Mouse (Mus musculus) thymus, postnatal 0 days (tissue): ENCODE results near the gene Yes1. TPM values are rescaled to one million over a fixed set of nuclear protein-coding genes. Genes with fewer than 3 reads are reported as not detected.
A peak's percentile ranks its signal among the peaks of the same experiment; 100 is the strongest.
"Not testable (repeated sequence)": the region's sequence is repeated elsewhere in the genome, so short reads cannot be mapped to it uniquely, and the experiment has no call there.

Experiments used
- DNase-seq: peaks from one replicate; pipeline ENCODE4 v3.0.0-alpha.2; 2015; ENCODE audit warnings: low spot score
- polyA plus RNA-seq: library from polyadenylated mRNA; unstranded; fragments of >200 nt; fragmentation: Nextera tagmentation; extraction: Ambion mirVana; gene quantifications from 2 replicates; pipeline ENCODE4 v1.2.1, GENCODE M21; 2015

The Yes1 gene
- polyA plus RNA-seq, 1 experiment from 2014 or later, result 6.5 TPM

DNA sequence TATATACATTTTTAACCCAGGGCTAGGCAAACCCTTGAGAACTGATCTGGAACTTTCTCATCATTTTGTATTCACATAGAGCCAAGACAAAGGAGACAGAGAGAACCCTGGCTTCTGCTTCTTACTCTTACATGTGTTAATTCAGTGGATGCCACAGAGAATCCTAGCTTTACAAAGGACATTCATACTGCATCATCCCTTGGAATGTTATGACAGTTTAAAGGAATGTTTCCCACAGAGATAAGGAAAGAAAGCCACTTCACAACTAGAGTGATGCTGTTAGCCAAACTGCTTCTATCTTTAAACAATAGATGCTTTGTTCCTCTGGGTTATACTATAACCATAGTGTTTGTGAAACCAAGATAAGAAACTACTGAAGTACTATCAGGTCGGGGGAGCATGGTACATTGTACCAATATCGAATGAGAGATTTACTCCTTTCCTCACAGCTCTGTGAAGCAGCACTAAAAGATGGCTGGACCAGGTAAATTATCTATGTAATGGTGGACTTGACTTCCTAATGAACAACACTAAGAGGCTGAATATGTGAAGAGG lies 95.3 kb downstream of the Yes1 start:
- no peak for DNase-seq

DNA sequence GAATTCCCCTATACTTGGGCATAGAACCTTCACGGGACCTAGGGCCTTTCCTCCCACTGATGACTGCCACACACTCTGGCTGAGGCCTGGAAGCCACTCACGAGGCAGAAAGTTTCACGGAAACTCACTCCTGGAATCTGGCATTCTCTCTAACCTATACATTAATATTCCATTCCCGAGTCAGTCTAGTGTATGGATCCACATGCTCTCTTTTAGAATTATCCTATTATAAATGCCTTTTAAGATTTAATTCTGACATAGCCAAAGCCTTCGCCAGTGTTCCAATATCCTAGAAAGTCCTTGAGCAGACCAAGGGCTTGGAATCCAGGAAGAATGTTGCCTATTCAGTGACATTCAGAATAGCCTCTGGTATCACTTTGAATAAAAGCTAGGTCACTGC lies 100.5 kb downstream of the Yes1 start:
- DNase-seq, result no peak

GRCm38 (mm10) chr5:32712221-32713041 lies 101.5 kb downstream of the Yes1 start:
- DNase-seq, result no peak

DNA sequence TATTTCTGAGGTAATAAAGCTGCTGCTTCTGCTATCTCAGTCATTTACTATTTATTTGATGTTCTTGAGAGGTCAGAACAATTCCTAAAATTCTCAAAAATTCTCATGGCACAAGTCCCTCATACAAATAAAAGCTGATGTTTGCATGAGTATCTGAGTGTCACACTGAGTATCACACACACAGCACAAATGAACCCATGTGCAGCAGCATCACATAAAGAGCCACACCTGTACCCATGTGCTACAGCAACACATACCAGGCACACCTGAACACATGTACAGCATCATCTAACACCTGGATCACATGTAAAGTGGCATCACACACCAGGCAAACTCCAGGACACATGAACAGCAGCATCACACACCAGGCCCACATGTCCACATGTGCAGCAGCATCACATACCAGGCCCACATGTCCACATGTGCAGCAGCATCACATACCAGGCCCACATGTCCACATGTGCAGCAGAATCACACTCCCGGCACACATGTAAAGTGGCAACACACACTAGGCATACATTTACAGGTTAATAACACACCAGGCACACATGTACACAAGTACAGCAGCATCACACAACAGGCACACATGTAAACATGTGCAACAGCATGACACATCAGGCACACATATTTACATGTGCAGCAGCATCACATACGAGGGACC lies 102.2 kb downstream of the Yes1 start:
- no peak for DNase-seq

DNA sequence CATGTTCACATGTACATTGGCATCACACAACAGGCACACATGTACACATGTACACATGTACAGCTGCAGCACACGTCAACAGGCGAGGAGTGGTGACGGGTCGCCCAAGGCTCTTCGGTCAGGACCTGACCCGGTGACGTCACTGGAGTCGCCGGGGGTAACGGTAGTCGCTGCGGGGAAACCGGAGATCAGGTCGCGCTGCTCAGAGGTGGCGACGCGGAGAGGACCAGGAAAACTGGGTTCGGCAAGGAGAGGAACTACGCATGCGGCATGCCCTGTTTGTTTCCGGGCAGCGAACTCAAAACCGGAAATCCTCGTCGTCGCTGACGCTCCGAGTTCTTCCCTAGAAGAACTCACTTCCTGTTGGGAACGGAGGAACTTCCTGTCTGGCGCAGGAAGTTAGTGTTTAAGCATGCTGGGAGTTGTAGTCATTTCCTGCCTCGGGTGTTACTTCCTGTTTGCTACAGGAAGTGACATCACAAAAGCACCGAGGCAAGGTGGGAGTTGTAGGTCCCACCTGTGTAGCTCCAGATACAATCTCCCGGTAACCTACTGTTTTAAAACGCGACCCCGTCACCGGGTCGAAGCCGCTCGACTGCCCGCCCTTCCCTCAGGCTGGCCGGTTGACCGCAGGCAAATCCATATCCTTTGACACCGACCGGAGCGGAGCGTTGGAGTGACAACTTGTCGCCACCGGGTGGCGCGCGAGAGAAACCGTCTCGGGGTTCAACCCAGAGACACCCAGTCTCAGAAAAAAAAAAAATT lies 102.9 kb downstream of the Yes1 start:
- peak; percentile 97 for DNase-seq

DNA sequence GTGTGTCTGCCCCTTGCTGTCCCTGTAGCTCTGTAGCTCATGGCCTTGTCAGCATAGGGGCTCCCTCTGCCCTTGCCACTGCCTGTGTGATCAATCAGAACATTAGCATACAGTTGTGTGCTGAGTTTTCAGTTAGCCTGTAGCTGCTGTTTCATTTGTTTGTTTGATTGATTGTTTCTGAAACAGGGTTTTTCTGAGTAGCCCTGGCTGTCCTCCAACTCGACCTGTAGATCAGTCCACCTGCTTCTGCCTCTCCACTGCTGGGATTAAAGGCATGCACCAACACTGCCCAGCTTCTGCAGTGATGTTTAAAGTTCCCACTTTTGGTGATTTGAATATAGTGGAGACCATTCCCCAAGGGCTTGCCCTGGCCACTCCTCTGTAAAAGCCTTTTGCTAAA lies 106.8 kb downstream of the Yes1 start:
- no peak for DNase-seq

- DNase-seq, result no peak
These were observed 107.9 kb downstream of the Yes1 start for GRCm38 (mm10) chr5:32718916-32719315.

GRCm38 (mm10) chr5:32720416-32720815 lies 109.4 kb downstream of the Yes1 start:
- no peak for DNase-seq

DNA sequence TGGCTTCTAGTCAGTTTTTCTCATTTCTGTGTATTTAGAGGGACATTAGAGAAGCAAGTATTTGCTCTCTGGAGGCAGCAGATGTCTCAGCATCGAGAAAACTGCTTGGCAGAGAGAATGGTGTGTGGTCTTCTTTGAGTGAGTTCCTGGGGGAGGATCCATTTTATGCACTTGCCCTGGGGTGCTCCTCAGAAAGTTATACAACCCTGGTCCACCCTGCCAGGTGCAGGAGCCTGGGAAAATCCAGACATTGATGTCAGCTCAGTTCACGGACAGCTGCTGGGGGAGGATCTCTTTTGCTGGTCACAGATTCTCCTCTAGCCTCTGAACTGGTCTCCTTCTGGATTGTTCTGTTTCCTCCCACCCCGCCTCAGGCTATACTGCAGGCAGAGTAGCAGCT lies 110.3 kb downstream of the Yes1 start:
- no peak for DNase-seq

DNA sequence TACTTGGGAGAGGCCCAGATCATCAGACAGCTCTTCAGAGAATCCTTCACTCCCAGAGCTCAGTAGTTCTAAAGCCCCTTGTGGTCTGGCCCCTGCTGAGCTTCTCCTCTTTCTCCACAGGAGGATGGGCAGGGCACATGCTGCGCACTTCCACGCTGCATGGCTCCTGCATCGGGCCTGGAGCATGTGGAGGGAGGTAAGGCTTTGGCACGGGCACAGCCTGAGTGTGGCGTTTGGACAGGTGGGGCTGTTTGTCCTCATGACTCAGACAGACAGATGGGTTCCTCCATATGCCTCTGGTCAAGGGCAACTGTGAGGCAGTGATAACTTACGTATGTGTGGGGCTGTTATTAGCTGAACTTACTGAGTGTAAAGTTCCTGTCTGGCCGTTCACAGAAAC lies 111.3 kb downstream of the Yes1 start:
- DNase-seq, result no peak

GRCm38 (mm10) chr5:32722711-32723110 lies 111.7 kb downstream of the Yes1 start:
- DNase-seq, result not testable (repeated sequence)

GRCm38 (mm10) chr5:32723981-32724380 lies 113.0 kb downstream of the Yes1 start:
- DNase-seq, result no peak

DNA sequence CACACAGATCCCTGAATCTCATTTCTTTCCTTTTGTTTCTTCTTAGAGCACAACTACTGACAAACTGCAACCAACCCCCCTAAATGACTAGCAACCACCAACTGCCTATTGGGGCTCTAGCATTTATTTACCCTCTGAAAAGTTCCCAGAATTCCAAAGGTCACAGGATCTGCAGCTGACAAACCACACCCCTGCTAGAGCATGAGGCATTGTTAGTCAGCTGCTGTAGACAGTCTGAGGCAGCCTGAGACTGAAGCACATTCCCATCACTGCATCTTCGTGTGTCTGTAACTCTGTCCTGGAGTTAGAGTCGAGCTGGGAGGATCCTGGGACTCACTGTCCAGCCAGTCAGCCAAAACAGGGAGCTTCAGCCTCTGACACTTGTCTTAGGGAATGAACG lies 114.4 kb downstream of the Yes1 start:
- DNase-seq, result not testable (repeated sequence)

- DNase-seq, result no peak
These were observed 117.3 kb downstream of the Yes1 start for GRCm38 (mm10) chr5:32728300-32728699.

- no peak for DNase-seq
These were observed 117.9 kb downstream of the Yes1 start for GRCm38 (mm10) chr5:32728851-32729250.

DNA sequence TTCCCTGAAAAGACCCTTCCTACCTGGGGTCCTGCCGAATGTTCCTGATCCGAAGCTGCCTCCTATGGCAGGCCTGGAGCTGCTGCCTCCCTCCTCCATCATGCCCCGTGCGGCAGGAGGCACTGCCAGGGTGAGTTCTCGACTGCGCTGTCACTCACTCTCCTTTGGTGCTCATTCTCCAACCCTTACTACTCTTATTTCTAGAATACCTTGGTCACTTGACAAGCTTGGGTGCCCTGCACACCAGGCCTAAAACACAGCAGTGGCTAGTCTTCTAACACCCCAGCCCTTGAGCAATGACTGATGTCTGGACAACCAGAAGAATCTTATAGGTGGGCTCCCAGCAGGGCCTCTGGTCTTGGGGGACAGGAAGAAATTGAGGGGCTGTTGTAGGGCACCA lies 122.9 kb downstream of the Yes1 start:
- not testable (repeated sequence) for DNase-seq

DNA sequence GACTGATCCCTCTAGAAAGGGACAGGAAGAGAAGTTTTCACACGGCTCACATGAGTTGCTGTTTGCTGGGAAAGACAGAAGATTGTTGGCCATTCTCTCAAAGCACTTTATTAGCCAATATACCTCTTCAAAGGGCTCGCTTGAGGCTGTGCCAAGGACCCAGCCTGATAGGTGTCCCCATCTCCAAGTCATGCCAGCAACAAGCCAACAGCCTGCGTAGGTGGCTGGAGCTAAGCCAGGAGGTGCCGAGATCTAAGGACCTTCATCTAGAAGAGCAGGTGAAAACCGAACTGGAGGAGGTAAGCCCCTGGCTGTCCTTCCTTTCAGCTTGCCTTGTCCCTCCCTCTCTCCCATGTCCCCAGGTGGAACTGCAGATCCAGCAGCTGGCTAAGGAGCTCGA lies 124.8 kb downstream of the Yes1 start:
- no peak for DNase-seq

Other genes with a start within 250 kb of the Yes1 start
- 207 TPM in 2 replicates for gene Ppp1cb, start 152.3 kb upstream of the Yes1 start, polyA plus RNA-seq
- 48.3 and 50.3 TPM in 2 replicates for gene Pisd, start 174.5 kb downstream of the Yes1 start, polyA plus RNA-seq
- gene Gm20671, start 215.9 kb downstream of the Yes1 start, polyA plus RNA-seq, result not detected in 2 replicates
- 13.0 and 22.1 TPM in 2 replicates for gene Prr14l, start 243.1 kb downstream of the Yes1 start, polyA plus RNA-seq